Mouse (Mus musculus) activated CD4-positive, CD25-positive, alpha-beta regulatory T cell, adult 4 months (primary cell): ENCODE measurements at regions not wholly inside any gene's neighbourhood (a gene's known extent, or its start where the extent isn't known, plus 50 kb on each side); places are given as distances from the start of the nearest gene placed in this dataset.

Source experiments
- ATAC-seq: one replicate; pipeline ENCODE4 v1.8.0; 2017

DNA sequence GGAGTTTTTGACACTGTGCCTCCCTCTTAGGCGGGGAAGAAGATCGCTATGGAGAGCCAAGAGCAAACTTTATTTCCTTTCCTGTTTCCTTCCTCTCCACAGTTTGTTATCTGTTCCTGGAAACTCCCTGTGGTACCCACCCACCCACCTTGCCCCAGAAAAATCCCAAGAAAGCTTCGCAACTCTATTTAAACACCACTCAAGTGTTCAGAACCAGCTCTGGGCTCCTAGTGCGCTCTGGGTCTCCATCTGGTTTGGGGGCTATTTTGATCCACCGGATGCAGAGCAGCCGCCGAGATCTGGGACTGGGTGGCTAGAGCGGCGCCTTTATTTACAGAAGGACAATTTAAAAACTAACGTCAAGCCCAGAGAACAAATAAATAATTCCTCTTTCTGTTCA is 158.6 kb downstream of the Trim29 start:
- no peak for ATAC-seq

- no peak for ATAC-seq
Observed at GRCm38 (mm10) chr9:43472231-43472630, 161.6 kb downstream of the Trim29 start.

DNA sequence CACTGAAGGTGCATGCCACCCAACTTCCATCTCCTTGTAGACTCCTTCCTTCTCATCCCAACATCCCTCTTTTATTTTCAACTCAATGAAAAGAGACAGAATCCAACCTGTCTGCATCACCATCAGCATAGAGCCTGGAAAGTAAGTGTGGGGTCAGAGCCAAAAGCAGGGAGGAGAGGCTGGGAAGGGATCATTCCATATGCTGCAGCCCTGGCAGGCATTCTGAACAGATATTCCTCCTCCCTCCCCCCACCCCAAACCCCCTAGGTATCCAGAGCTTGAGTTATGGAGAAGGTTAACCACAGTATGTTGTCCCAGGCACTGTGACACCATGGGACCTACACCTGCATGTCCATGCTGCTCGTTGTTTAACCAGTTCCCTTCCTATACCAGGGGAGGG is 162.5 kb downstream of the Trim29 start:
- ATAC-seq = no peak

- no peak for ATAC-seq
Observed at GRCm38 (mm10) chr9:43473601-43474302, 163.1 kb downstream of the Trim29 start.

GRCm38 (mm10) chr9:43474303-43474643 is 163.6 kb downstream of the Trim29 start:
- ATAC-seq = no peak

GRCm38 (mm10) chr9:43480826-43481591 is 170.4 kb downstream of the Trim29 start:
- ATAC-seq = no peak

- ATAC-seq = no peak
Observed at GRCm38 (mm10) chr9:43482101-43483090, 171.7 kb downstream of the Trim29 start.

DNA sequence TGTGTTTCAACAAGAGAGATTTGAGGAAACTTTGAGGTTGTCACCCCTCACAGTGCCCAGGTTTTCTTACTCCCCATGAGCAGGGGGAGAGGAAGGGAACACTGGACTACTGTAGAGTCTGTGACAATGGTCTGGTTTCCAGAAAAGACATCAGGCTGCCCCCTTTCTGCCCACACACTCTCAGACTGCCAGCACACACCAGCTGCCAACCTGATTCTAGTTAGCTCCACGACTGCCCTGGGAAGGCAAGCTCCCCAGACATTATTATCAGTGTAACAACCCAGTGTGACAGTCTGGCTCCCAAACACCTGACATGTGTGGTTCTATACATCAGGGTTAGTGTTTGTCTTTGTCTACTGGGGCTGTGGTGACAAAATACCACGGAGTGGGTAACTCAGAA is 172.5 kb downstream of the Trim29 start:
- ATAC-seq = no peak

DNA sequence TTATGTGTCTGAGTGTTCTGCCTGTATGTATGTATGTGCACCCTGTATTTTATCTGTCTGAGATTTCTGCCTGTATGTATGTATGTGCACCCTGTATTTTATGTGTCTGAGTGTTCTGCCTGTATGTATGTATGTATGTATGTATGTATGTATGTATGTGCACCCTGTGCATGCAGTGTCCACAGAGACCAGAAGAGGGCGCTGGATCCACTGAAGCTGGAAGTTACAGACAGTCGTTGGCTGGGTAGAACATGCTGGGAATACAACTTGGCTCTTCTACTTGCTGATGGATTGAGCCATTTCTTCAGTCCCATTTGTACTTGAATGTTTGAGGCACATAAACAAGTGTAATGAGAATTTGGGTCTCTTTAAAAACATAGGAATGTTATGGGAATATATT is 173.3 kb downstream of the Trim29 start:
- no peak for ATAC-seq

DNA sequence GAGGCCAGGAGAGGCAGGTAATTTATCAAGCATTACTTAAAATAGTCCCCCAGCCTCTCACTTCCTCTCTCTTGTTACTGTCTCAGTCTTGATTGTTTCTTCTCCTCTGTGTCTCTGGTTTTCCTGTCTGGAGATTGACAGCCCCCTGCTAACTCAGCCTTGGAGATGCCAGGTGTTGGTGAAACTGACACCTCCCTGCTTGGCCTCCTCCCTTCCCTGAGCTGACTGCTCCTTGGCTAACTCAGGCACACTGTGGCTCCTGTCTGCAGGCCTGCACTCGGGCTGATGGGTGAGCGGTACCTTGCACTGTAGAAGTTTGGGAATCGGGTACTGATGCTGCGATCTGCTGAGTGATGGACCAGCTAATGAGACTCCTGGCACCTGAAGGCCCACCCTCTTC is 176.1 kb downstream of the Trim29 start:
- no peak for ATAC-seq

- ATAC-seq = no peak
Observed at GRCm38 (mm10) chr9:43489205-43489604, 178.6 kb downstream of the Trim29 start.

- no peak for ATAC-seq
Observed at GRCm38 (mm10) chr9:43491024-43491751, 180.5 kb downstream of the Trim29 start.

DNA sequence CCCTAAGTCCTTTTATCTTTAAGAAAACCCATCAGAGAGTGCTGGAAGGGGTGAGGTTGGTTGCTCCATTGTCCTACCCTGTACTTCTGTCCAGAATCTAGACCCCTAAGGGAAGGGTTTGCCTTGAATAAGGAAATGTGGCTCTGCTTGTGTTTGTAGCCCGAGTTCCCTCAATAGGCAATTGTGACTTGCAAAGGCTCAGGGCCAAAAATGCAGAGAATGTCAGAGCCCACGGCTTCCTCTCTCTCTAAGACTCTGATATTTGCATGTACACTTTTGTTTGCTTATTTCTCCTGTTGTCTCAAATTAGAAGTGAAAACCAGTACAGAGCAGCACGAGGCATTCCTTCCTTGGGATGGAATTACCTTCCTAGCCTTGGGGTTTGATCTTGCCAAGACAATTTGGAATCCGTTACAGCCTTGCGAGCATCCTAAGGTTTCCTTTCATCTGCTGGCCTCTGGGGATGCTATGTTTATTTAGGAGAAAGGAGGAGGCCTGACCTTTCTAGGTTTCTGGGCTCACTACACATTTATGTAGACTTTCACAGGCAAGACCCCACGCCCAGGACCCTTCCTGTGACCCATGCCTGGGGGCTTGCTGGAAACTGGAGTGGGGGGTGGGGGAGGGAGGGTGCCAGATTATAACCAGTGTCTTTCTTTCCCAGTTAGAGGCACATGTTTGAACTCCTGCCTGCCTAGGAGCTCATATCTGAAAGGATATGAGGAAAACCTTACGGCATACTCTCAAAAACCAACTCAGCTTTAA is 181.8 kb downstream of the Trim29 start:
- ATAC-seq = no peak

DNA sequence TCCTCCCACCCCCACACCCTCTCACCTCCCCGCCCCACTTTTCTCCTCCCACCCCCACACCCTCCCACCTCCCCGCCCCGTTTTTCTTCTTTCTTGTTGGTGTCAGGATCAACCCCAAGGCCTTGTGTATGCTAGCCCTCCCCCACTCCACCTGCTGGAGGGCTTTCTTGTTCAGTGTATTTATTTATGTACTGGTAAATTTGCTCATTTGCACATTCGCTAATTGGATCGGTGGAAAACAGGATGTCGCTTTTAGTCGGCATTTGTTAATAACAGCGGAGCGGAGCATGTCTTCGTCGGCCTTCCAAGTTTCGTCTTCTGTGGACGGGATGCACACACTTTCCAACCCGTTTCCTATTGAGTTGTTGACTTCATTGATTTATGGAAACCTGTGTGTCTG is 187.9 kb downstream of the Trim29 start:
- no peak for ATAC-seq

DNA sequence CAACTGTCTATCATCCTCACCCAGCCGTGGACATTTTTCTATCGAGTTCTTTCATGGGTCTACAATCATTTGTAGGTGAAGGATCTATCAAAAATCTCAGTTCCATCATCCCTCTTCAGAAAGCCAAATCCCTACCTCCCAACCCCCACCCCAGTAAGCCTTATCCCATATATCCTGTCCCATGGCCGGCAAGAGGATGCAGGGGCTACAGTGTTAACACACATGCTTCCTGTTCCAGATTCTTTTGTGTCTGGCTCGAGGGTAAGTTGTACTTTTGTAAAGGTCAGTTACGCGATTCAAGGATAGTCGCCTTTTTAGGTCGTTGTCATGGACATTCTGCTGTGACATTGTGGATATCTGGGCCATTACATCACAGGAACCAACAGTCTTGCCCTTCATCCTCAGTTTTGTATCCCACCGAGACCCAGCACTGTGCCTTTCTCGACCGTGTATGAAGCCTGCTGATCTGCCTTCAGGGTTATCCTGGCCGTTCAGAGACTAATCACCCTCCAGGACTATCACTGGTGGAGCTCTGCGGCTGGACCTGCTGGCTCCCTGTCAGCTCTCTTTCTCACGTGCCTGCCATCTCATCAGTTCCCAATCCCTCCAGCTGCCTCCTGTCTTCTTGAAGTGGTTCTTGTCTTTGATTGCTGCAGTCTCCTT is 193.8 kb downstream of the Trim29 start:
- no peak for ATAC-seq

DNA sequence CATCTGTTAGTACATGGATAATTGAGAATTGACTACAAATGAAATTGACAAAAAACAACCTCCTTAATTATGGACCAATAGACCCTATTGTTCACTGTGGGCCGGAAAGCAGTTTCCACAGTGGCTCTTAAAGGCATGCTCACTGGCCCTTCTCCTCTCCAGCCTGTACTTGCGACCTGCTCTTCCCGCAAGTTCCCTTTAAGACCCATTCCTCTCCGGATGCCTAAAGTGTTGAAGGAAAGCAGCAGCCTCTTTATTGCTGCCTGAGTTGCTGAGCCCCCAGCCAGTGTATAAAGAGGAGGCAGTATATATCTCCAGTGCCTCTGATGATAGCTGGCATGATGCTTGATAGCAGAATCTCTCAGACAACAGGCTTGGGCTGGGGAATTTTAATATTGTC is 195.2 kb downstream of the Trim29 start:
- no peak for ATAC-seq

DNA sequence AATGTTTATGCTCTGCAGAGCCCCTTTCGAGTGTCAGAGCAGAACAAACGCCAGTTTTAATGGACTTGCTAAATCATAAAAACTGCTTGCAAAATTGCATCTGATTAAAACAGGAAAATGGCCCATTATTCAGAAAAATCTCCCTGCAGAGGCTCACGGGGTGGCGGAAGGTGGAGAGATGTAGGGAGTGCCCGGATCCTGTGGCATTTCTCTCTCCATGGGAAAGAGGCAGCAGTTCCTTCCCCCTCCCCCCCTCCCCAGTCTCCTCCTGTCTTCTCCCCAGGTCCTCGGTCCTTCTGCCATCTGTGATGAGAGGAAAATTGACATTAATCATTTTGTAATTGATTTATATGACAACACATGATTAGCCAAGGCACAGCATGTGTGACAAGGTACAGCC is 195.6 kb downstream of the Trim29 start:
- no peak for ATAC-seq

DNA sequence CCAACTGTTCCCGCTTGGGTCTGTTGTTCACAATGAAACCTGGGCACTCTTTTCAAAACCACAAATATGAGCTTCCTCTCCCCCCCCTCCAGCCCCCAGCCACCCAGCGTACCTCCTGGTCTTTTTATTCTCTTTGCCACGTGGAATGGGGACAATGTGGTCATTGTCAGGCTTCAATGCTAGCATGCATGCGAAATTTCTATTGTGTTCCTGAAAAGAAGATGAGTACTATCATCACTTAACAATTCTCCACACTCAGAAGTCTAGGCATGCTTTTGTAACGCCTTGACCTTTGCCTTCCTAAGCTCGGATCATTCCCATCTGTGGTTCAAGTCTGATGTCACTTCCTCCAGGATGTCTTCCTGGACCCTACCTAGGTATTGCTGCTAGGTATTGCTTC is 202.2 kb downstream of the Trim29 start:
- ATAC-seq = no peak

DNA sequence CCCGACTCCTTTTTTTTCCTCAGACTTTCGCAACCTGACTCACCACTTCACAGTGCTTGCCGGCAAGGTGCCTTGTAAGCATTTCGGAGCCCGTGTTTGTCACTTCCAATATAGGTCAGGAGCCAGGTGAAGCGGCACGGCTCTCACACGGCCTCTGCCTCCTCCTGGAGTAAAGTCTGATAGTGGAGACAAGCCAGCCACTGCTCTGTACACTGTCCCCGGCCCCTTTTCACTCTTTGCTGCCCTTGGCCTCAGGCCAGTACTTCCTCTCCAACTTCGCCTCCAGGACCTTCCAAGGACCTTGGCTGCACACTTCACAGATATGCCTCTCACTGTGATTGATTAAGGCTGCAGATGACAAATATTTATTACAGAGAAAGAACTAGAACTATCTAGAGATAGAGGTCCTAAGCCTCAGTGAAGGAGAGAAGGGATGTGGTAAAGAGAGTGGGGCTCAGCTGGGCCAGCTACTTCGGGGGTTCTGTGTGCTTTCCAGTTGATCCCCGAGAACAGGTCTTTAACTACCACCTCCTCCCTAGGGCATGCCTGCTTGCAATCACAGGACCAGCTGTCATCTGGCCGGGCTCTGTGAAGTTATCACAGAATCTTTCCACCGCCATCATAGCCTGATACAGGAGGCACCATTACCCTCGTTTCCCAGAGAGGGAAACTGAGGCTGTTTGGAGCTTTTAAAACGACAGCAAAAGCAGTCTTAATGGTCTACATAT is 204.2 kb downstream of the Trim29 start:
- no peak for ATAC-seq

GRCm38 (mm10) chr9:43520931-43521330 is 210.3 kb downstream of the Trim29 start:
- no peak for ATAC-seq
